Mouse (Mus musculus) embryonic facial prominence, embryonic 15.5 days (tissue): ENCODE results near the gene Asic3. TPM values are rescaled to one million over a fixed set of nuclear protein-coding genes. Genes with fewer than 3 reads are reported as not detected.
A peak's percentile ranks its signal among the peaks of the same experiment; 100 is the strongest.

Experiments used
- ATAC-seq: fragments of 200-750 bp; cut with Nextera tagmentation; 2 replicates; pipeline ENCODE4 v1.8.0; 2017; ENCODE audit warnings: low read depth, moderate TSS enrichment; ENCODE audit not compliant: insufficient number of reproducible peaks, low FRiP score, low TSS enrichment
- H3K27ac ChIP-seq: fragments of 300-500 bp; sonication (generic); replicated peaks from 2 replicates; pipeline ENCODE4 v1.5.1; 2015; ENCODE audit warnings: mild to moderate bottlenecking, inconsistent platforms
- H3K27me3 ChIP-seq: fragments of 300-500 bp; sonication (generic); 2 replicates; pipeline ENCODE4 v1.6.1; 2015; ENCODE audit warnings: inconsistent platforms
- H3K36me3 ChIP-seq: fragments of 300-500 bp; sonication (generic); 2 replicates; pipeline ENCODE4 v1.6.1; 2015; ENCODE audit warnings: mild to moderate bottlenecking, inconsistent platforms
- H3K4me1 ChIP-seq: fragments of 300-500 bp; sonication (generic); 2 replicates; pipeline ENCODE4 v1.6.1; 2015; ENCODE audit warnings: inconsistent platforms
- H3K4me2 ChIP-seq: fragments of 300-500 bp; sonication (generic); replicated peaks from 2 replicates; pipeline ENCODE4 v1.6.1; 2015; ENCODE audit warnings: mild to moderate bottlenecking, inconsistent platforms
- H3K4me3 ChIP-seq: fragments of 300-500 bp; sonication (generic); replicated peaks from 2 replicates; pipeline ENCODE4 v1.5.1; 2015; ENCODE audit warnings: mild to moderate bottlenecking, inconsistent platforms
- H3K9ac ChIP-seq: fragments of 300-500 bp; sonication (generic); 2 replicates; pipeline ENCODE4 v1.6.1; 2015; ENCODE audit warnings: inconsistent platforms
- H3K9me3 ChIP-seq: fragments of 300-500 bp; sonication (generic); replicated peaks from 2 replicates; pipeline ENCODE4 v1.6.1; 2016; ENCODE audit warnings: inconsistent platforms
- WGBS: fragments of 180-500 bp; shearing (Covaris S2); methylation state at CpG from one replicate; pipeline ENCODE4 v1.1.7; 2015; 5-methylcytosine and 5-hydroxymethylcytosine counted together
- polyA plus RNA-seq: library from polyadenylated mRNA; unstranded; fragments of >200 nt; fragmentation: Nextera tagmentation; extraction: Ambion mirVana; gene quantifications from 2 replicates; pipeline ENCODE4 v1.2.1, GENCODE M21; 2015

Asic3 gene
- 0.95 and 1.6 TPM in 2 replicates for polyA plus RNA-seq

DNA sequence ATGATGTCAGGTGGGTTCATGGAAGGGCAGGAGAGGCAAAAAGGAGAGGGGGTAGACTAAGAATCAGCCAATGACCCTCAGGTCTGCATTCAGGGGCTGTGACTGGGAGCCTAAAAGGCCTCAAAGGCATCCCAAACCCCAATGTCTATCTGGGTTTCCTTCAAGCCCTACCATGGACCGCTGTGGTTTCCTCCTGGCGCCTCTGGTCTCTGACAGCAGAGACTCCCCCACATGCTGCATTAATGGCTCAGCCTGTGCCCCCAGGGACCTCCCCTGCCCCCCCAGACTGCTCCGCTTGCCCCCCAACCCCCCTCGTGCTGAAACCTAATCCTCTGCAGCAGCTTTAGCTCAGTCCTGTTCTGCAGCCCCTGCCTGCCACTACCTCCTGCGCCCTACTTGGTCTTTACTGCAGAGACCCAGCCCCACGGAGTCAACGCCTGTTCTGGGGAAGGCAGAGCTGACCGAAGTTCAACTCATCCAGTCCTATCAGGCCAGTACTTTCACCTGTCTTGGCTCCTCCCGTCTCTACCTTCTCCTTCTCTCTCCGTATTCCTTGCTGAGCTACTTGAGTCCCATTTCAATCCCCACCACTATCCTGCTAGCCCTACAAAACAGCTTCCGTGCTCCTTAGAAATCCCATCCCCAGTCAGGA lies at the start of gene Asic3:
Gene Asic3, plus strand, starts transcription at position 351 of the 652 bp plus-strand sequence.
- WGBS: 18% methylated on average over 11 of the region's 11 CpGs
- Histone ChIP-seq H3K36me3 (0 out of 2 replicates have a peak, but pooled peaks cover 3% of the 10 kb centered on the region), H3K27me3 (no peaks in the 10 kb centered on the region), H3K9me3 (no peaks in the 10 kb centered on the region), H3K4me3 (no peak within 1 kb of the TSS), H3K27ac (no peak within 1 kb of the TSS), H3K4me2 (no peak within 1 kb of the TSS), H3K9ac (no peak within 1 kb of the TSS), H3K4me1 (peaks cover 28% of the 10 kb centered on the region)
- no peak for ATAC-seq

DNA sequence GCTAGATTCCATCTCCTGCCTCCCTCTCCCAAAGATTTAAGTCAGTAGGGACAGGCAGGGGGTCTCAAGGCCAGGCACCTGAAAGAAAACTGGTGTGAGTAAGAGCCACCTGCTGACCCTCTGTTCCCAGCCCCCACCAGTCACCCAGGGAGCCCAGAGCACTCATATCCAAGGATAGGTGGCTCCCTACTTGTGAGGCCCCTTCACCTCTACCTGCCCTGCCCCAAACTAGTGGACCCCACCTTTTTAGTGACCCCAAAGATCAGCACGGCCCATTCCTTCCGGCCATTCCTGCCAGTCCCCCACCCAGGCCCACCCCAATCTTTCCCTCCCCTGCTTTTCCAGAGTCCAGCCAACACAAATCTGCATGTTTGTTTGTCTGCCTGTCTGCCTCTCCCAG lies 49.7 kb upstream of the Asic3 start:
- no peak overlapping the region for H3K4me2 ChIP-seq
- 72% methylated on average over 2 of the region's 2 CpGs for WGBS
- no peak overlapping the region for H3K4me3 ChIP-seq
- H3K9ac ChIP-seq: no peak overlapping the region
- H3K27me3 ChIP-seq: 0 out of 2 replicates have a peak, but pooled peaks cover 6% of the 10 kb centered on the region
- no peaks in the 10 kb centered on the region for H3K36me3 ChIP-seq
- no peaks in the 10 kb centered on the region for H3K4me1 ChIP-seq
- H3K9me3 ChIP-seq: no peaks in the 10 kb centered on the region
- H3K27ac ChIP-seq: no peak overlapping the region
- no peak for ATAC-seq

GRCm38 (mm10) chr5:24364061-24364460 lies 49.1 kb upstream of the Asic3 start:
- Histone ChIP-seq H3K4me2 (no peak overlapping the region), H3K9ac (no peak overlapping the region), H3K27me3 (0 out of 2 replicates have a peak, but pooled peaks cover 6% of the 10 kb centered on the region), H3K4me1 (no peaks in the 10 kb centered on the region), H3K4me3 (no peak overlapping the region), H3K27ac (no peak overlapping the region), H3K36me3 (no peaks in the 10 kb centered on the region), H3K9me3 (no peaks in the 10 kb centered on the region)
- no peak for ATAC-seq
- WGBS: 50% methylated on average over 3 of the region's 3 CpGs

GRCm38 (mm10) chr5:24364508-24364907 lies 48.7 kb upstream of the Asic3 start, which contains the start of gene Nos3:
Gene Nos3, plus strand, starts transcription at chr5:24364810.
- Histone ChIP-seq H3K4me1 (no peaks in the 10 kb centered on the region), H3K4me3 (0 out of 2 replicates have a peak within 1 kb of the TSS, but pooled peaks have one; percentile 4), H3K27ac (no peak within 1 kb of the TSS), H3K4me2 (no peak within 1 kb of the TSS), H3K9me3 (no peaks in the 10 kb centered on the region), H3K9ac (no peak within 1 kb of the TSS), H3K27me3 (0 out of 2 replicates have a peak, but pooled peaks cover 6% of the 10 kb centered on the region), H3K36me3 (no peaks in the 10 kb centered on the region)
- no peak for ATAC-seq
- WGBS: 59% methylated on average over 12 of the region's 12 CpGs

- 79% methylated on average over 10 of the region's 10 CpGs for whole genome bisulfite sequencing
- Histone ChIP-seq H3K27ac (no peak overlapping the region), H3K9me3 (no peaks in the 10 kb centered on the region), H3K4me2 (no peak overlapping the region), H3K36me3 (no peaks in the 10 kb centered on the region), H3K27me3 (0 out of 2 replicates have a peak, but pooled peaks cover 6% of the 10 kb centered on the region), H3K4me3 (0 out of 2 replicates have a peak overlapping the region, but pooled peaks have one; percentile 4), H3K9ac (no peak overlapping the region), H3K4me1 (no peaks in the 10 kb centered on the region)
- ATAC-seq: no peak
Observed at GRCm38 (mm10) chr5:24364963-24365362, 48.2 kb upstream of the Asic3 start.

- H3K9me3 ChIP-seq: no peaks in the 10 kb centered on the region
- no peak for ATAC-seq
- H3K9ac ChIP-seq: no peak overlapping the region
- no peaks in the 10 kb centered on the region for H3K4me1 ChIP-seq
- H3K36me3 ChIP-seq: no peaks in the 10 kb centered on the region
- H3K4me2 ChIP-seq: no peak overlapping the region
- H3K27me3 ChIP-seq: 0 out of 2 replicates have a peak, but pooled peaks cover 6% of the 10 kb centered on the region
- no peak overlapping the region for H3K27ac ChIP-seq
- WGBS: 23% methylated on average over 5 of the region's 5 CpGs
- H3K4me3 ChIP-seq: 0 out of 2 replicates have a peak overlapping the region, but pooled peaks have one; percentile 4
Observed at GRCm38 (mm10) chr5:24365528-24365927, 47.7 kb upstream of the Asic3 start.

DNA sequence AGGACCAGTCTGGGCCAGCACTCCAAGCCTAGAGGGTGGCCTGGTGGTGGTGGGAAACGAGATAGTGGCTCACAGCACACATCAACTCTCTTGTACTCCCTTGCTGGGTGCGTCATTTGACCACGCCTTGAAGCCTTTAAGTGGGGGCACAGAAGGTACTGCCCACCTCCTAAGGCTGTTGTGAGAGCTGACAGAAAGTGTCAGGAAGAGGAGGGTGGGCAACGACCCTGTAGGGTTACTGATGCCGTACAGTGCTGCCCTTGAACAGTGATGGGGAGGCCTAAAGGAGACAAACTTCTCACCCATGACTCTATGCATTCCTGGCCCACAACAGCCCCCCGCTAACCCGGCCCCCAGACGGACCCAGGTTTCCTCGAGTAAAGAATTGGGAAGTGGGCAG lies 46.8 kb upstream of the Asic3 start:
- 78% methylated on average over 9 of the region's 9 CpGs for WGBS
- H3K9me3 ChIP-seq: no peaks in the 10 kb centered on the region
- no peak overlapping the region for H3K4me2 ChIP-seq
- no peaks in the 10 kb centered on the region for H3K4me1 ChIP-seq
- no peak overlapping the region for H3K4me3 ChIP-seq
- ATAC-seq: no peak
- H3K27me3 ChIP-seq: 0 out of 2 replicates have a peak, but pooled peaks cover 6% of the 10 kb centered on the region
- H3K9ac ChIP-seq: no peak overlapping the region
- H3K27ac ChIP-seq: no peak overlapping the region
- H3K36me3 ChIP-seq: no peaks in the 10 kb centered on the region

DNA sequence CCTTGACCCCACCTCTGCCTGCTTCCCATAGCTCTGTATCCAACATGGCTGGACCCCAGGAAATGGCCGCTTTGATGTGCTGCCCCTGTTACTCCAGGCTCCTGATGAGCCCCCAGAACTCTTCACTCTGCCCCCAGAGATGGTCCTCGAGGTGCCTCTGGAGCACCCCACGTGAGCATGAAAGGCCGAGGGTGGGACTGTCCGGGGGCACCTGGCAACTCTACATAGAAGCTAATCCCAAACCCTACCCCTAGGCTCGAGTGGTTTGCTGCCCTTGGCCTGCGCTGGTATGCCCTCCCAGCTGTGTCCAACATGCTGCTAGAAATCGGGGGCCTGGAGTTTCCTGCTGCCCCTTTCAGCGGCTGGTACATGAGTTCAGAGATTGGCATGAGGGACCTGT lies 43.4 kb upstream of the Asic3 start:
- ATAC-seq: no peak
- WGBS: 77% methylated on average over 9 of the region's 9 CpGs
- no peaks in the 10 kb centered on the region for H3K9me3 ChIP-seq
- no peak overlapping the region for H3K9ac ChIP-seq
- no peak overlapping the region for H3K27ac ChIP-seq
- no peak overlapping the region for H3K4me3 ChIP-seq
- no peak overlapping the region for H3K4me2 ChIP-seq
- H3K4me1 ChIP-seq: peaks cover 4% of the 10 kb centered on the region; the same call in 1 of the 2 replicates
- 0 out of 2 replicates have a peak, but pooled peaks cover 9% of the 10 kb centered on the region for H3K27me3 ChIP-seq
- H3K36me3 ChIP-seq: no peaks in the 10 kb centered on the region

DNA sequence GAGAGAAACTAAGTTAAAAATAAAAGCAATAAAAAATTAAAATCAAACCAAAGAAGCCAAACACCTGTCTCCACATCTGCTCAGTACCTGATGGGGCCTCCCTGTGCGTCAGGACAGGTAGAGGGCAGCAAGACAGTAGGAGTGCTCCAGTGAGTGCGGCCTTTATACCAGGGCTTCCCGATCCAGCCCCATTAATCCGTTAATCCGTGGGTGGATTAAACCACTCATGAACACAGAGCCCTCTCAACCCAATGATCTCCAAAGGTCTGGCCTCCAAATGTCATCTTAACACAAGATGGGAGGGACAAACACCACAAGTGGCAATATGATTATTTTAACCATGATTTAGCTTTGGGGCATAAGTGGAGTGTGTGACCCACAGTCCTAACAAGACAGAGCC lies 39.4 kb upstream of the Asic3 start:
- Histone ChIP-seq H3K4me3 (no peak overlapping the region), H3K27me3 (peaks cover 15% of the 10 kb centered on the region), H3K9ac (no peak overlapping the region), H3K27ac (no peak overlapping the region), H3K4me1 (peaks cover 4% of the 10 kb centered on the region; the same call in 1 of the 2 replicates), H3K9me3 (no peaks in the 10 kb centered on the region), H3K4me2 (no peak overlapping the region), H3K36me3 (no peaks in the 10 kb centered on the region)
- WGBS: 63% methylated on average over 5 of the region's 5 CpGs
- ATAC-seq: no peak

GRCm38 (mm10) chr5:24374216-24374615 lies 39.0 kb upstream of the Asic3 start:
- H3K9me3 ChIP-seq: no peaks in the 10 kb centered on the region
- WGBS: 29% methylated on average over 6 of the region's 6 CpGs
- no peak overlapping the region for H3K9ac ChIP-seq
- no peak overlapping the region for H3K4me3 ChIP-seq
- no peak overlapping the region for H3K27ac ChIP-seq
- ATAC-seq: no peak
- H3K27me3 ChIP-seq: peaks cover 15% of the 10 kb centered on the region
- peaks cover 4% of the 10 kb centered on the region; the same call in 1 of the 2 replicates for H3K4me1 ChIP-seq
- no peak overlapping the region for H3K4me2 ChIP-seq
- H3K36me3 ChIP-seq: no peaks in the 10 kb centered on the region

- WGBS: 59% methylated on average over 7 of the region's 7 CpGs
- Histone ChIP-seq H3K4me1 (peaks cover 4% of the 10 kb centered on the region; the same call in 1 of the 2 replicates), H3K27ac (no peak overlapping the region), H3K4me3 (no peak overlapping the region), H3K27me3 (peaks cover 15% of the 10 kb centered on the region), H3K9ac (no peak overlapping the region), H3K9me3 (no peaks in the 10 kb centered on the region), H3K4me2 (no peak overlapping the region), H3K36me3 (no peaks in the 10 kb centered on the region)
- no peak for ATAC-seq
Observed at GRCm38 (mm10) chr5:24374666-24375328, 38.4 kb upstream of the Asic3 start.
